Mouse (Mus musculus) limb, embryonic 14.5 days (tissue): ENCODE data around the gene Il1rap. TPM values are rescaled to one million over a fixed set of nuclear protein-coding genes. Genes with fewer than 3 reads are reported as not detected.

Experiments used
- ATAC-seq: fragments of 200-750 bp; cut with Nextera tagmentation; 2 replicates; pipeline ENCODE4 v1.8.0; 2017; ENCODE audit warnings: low read depth, moderate number of reproducible peaks, moderate TSS enrichment; ENCODE audit not compliant: low FRiP score
- DNase-seq: peaks from one replicate; pipeline ENCODE4 v3.0.0-alpha.2; 2015; ENCODE audit warnings: low spot score
- H3K27ac ChIP-seq: fragments of 300-500 bp; sonication (generic); replicated peaks from 2 replicates; pipeline ENCODE4 v1.5.1; 2014; ENCODE audit warnings: low read depth, mild to moderate bottlenecking, low read length, moderate library complexity, mixed read lengths
- H3K27me3 ChIP-seq: fragments of 300-500 bp; sonication (generic); 2 replicates; pipeline ENCODE4 v1.6.1; 2014; ENCODE audit warnings: low read length, mixed read lengths; ENCODE audit not compliant: control insufficient read depth, insufficient read depth
- H3K36me3 ChIP-seq: fragments of 300-500 bp; sonication (generic); 2 replicates; pipeline ENCODE4 v1.6.1; 2014; ENCODE audit warnings: mild to moderate bottlenecking, low read length, moderate library complexity, mixed read lengths; ENCODE audit not compliant: control insufficient read depth, insufficient read depth
- H3K4me1 ChIP-seq: fragments of 300-500 bp; sonication (generic); 2 replicates; pipeline ENCODE4 v1.6.1; 2014; ENCODE audit warnings: antibody characterized with exemption, low read length, mixed read lengths; ENCODE audit not compliant: control insufficient read depth, insufficient read depth
- H3K4me2 ChIP-seq: fragments of 300-500 bp; sonication (generic); replicated peaks from 2 replicates; pipeline ENCODE4 v1.6.1; 2014; ENCODE audit warnings: low read depth, mild to moderate bottlenecking, low read length, moderate library complexity; ENCODE audit not compliant: severe bottlenecking
- H3K4me3 ChIP-seq: fragments of 300-500 bp; sonication (generic); replicated peaks from 2 replicates; pipeline ENCODE4 v1.5.1; 2014; ENCODE audit warnings: low read length
- H3K9ac ChIP-seq: fragments of 300-500 bp; sonication (generic); 2 replicates; pipeline ENCODE4 v1.6.1; 2014; ENCODE audit warnings: mild to moderate bottlenecking, low read depth, low read length, moderate library complexity; ENCODE audit not compliant: severe bottlenecking
- H3K9me3 ChIP-seq: fragments of 300-500 bp; sonication (generic); 2 replicates; pipeline ENCODE4 v1.6.1; 2016; ENCODE audit warnings: low read length; ENCODE audit not compliant: control insufficient read depth
- POLR2A ChIP-seq: fragments of 200-500 bp; IDR thresholded peaks from 2 replicates; pipeline ENCODE4 v1.8.0; 2012; ENCODE audit warnings: inconsistent platforms, mild to moderate bottlenecking, moderate library complexity, borderline replicate concordance; ENCODE audit not compliant: insufficient read depth, insufficient read length; ENCODE audit errors: extremely low read depth
- WGBS: fragments of 180-500 bp; shearing (Covaris S2); extraction: QIAGEN DNeasy Blood & Tissue Kit; methylation state at CpG from one replicate; pipeline ENCODE4 v1.1.7; 2014; 5-methylcytosine and 5-hydroxymethylcytosine counted together
- polyA plus RNA-seq, 2 experiments: library from polyadenylated mRNA; depleted of rRNA in 1 of 2; stranded (reverse) in 1 of 2; unstranded in 1 of 2; fragments of >200 nt; fragmentation: Nextera tagmentation in 1 of 2; extraction: Ambion mirVana in 1 of 2; gene quantifications; 2 replicates each; pipeline versions ENCODE4 v1.2.1 to v1.2.3; 2012 to 2014

Gene Il1rap
- 6.9 and 8.0 TPM in 2 replicates for polyA plus RNA-seq (2012; rRNA removed)
- 9.5 and 11.0 TPM in 2 replicates for polyA plus RNA-seq (2014; fragmentation: Nextera tagmentation; extraction: Ambion mirVana)

GRCm38 (mm10) chr16:26581048-26581912 lies at the start of gene Il1rap:
Il1rap (plus strand) TSS chr16:26581704.
- 3% methylated on average over 47 of the region's 51 CpGs for WGBS

GRCm38 (mm10) chr16:26532287-26532686 lies 49.2 kb upstream of the Il1rap start:
- Histone ChIP-seq H3K4me2 (no peak overlapping the region), H3K36me3 (no peaks in the 10 kb centered on the region), H3K9me3 (no peaks in the 10 kb centered on the region), H3K9ac (no peak overlapping the region), H3K4me3 (no peak overlapping the region), H3K27ac (no peak overlapping the region), H3K27me3 (no peaks in the 10 kb centered on the region), H3K4me1 (no peaks in the 10 kb centered on the region)
- 81% methylated on average over 1 of the region's 1 CpGs for WGBS
- DNase-seq (no peak), ATAC-seq (no peak)
- no peak for TF ChIP-seq POLR2A

More at GRCm38 (mm10) chr16:26581048-26581912, at the start of gene Il1rap:
- Histone ChIP-seq H3K36me3 (no peaks in the 10 kb centered on the region), H3K27ac (0 out of 2 replicates have a peak within 1 kb of the TSS, but pooled peaks have one; percentile 39), H3K4me2 (peak within 1 kb of the TSS; percentile 85), H3K27me3 (0 out of 2 replicates have a peak, but pooled peaks cover 4% of the 10 kb centered on the region), H3K9me3 (no peaks in the 10 kb centered on the region; the same call in 1 of the 2 replicates), H3K4me3 (peak within 1 kb of the TSS; percentile 69), H3K9ac (peak within 1 kb of the TSS; percentile 77), H3K4me1 (peaks cover 8% of the 10 kb centered on the region; the same call in 1 of the 2 replicates)
- ATAC-seq (peak; percentile 98), DNase-seq (peak; percentile 89)
- peak; percentile 75; the same call in 1 of the 2 replicates for TF ChIP-seq POLR2A

GRCm38 (mm10) chr16:26546170-26546878 lies 35.2 kb upstream of the Il1rap start:
- TF ChIP-seq POLR2A, result no peak
- Histone ChIP-seq H3K9me3 (no peaks in the 10 kb centered on the region), H3K4me2 (no peak overlapping the region), H3K4me3 (no peak overlapping the region), H3K9ac (no peak overlapping the region), H3K27ac (no peak overlapping the region), H3K4me1 (no peaks in the 10 kb centered on the region), H3K27me3 (no peaks in the 10 kb centered on the region), H3K36me3 (no peaks in the 10 kb centered on the region)
- WGBS, result 9% methylated on average over 7 of the region's 7 CpGs
- ATAC-seq (no peak), DNase-seq (no peak)

GRCm38 (mm10) chr16:26546879-26547206 lies 34.7 kb upstream of the Il1rap start:
- H3K4me2 ChIP-seq, result no peak overlapping the region
- no peak overlapping the region for H3K9ac ChIP-seq
- no peak overlapping the region for H3K4me3 ChIP-seq
- no peaks in the 10 kb centered on the region for H3K36me3 ChIP-seq
- WGBS, result 48% methylated on average over 1 of the region's 1 CpGs
- no peaks in the 10 kb centered on the region for H3K27me3 ChIP-seq
- no peak overlapping the region for H3K27ac ChIP-seq
- TF ChIP-seq POLR2A, result no peak
- no peaks in the 10 kb centered on the region for H3K4me1 ChIP-seq
- no peak for DNase-seq
- no peak for ATAC-seq
- no peaks in the 10 kb centered on the region for H3K9me3 ChIP-seq

GRCm38 (mm10) chr16:26549221-26549620 lies 32.3 kb upstream of the Il1rap start:
- Histone ChIP-seq H3K4me3 (no peak overlapping the region), H3K4me2 (no peak overlapping the region), H3K27me3 (no peaks in the 10 kb centered on the region), H3K9me3 (no peaks in the 10 kb centered on the region), H3K27ac (no peak overlapping the region), H3K9ac (no peak overlapping the region), H3K36me3 (no peaks in the 10 kb centered on the region), H3K4me1 (no peaks in the 10 kb centered on the region)
- WGBS, result 93% methylated on average over 2 of the region's 2 CpGs
- no peak for DNase-seq
- no peak for ATAC-seq
- TF ChIP-seq POLR2A, result no peak
